Mouse (Mus musculus) lung, postnatal 25 days (tissue): ENCODE results near the gene Tmem229b.
"Not testable (repeated sequence)": the region's sequence is repeated elsewhere in the genome, so short reads cannot be mapped to it uniquely, and the experiment has no call there.

ENCODE experiments used
- DNase-seq: peaks from one replicate; pipeline ENCODE4 v3.0.0; 2022; ENCODE audit warnings: low spot score

The Tmem229b gene

DNA sequence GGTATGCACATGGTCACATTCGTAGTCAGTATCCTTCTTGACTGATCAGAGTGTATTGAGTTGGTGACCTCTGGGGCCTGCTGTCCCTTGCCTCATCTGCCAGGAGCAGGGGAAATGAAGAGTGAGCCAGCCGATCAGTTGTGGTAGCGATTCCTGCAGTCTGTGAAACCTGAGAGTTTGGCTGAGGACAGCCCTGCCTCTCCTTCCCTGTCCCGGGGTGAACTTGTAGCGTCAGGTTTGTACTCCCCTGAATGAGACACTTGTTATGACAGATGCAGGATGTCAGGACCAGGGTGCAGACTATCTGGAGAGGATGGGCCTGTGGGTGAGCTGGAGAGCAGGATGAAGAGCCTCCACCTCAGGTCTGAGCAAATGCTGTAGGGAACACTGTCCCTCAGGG is 59.8 kb downstream of the Tmem229b start:
- no peak for DNase-seq

DNA sequence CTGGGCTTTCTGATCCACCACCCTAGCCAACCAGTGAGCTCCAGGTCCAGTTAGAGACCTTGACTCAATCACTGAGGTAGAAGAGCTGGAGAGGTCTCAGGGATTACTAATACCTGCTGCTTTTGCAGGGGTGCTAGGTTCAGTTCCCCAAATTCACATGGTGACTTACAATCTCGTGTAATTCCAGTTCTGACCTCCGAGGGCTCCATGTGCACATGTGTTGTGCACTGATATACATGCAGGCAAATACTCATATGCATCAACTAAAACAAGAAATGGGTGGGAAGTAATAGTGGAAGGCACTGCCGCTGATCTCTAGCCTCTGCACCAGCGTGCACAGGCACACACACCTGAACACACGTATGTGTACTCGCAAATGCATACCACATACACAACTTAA is 60.3 kb downstream of the Tmem229b start:
- DNase-seq = no peak

GRCm38 (mm10) chr12:78942931-78943330 is 64.5 kb downstream of the Tmem229b start:
- no peak for DNase-seq

- no peak for DNase-seq
These were observed 67.3 kb downstream of the Tmem229b start for GRCm38 (mm10) chr12:78940081-78940480.

DNA sequence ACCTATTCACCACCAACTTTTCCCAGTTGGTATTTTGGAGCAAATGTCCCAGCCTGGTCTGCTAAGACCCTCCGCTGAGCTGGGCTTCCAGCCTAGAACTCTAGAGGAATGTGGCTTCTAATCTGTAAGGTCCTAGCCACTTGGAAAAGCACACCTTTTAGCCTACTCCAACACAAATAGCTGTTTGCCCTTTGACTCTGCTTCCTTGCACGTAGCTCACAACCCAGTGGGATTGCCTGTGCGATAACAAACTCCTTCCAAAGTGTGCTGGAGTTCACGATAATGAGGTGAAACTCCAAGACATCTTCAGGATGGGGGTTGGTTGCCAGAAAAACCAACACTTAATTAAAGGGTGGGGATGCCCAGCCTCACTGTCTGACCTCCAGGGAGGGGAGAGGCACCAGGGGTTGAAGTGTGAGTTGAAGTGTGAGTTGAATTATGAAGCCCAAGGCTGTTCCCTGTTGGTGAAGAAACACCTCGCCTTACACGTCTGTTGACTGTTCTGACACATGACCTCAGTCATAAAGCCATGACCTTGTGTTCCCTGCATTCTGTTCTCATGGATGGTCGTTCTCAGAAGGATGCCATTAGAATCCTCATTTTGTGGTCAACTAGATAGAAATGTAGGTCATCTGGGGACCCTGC is 67.9 kb downstream of the Tmem229b start:
- no peak for DNase-seq

DNA sequence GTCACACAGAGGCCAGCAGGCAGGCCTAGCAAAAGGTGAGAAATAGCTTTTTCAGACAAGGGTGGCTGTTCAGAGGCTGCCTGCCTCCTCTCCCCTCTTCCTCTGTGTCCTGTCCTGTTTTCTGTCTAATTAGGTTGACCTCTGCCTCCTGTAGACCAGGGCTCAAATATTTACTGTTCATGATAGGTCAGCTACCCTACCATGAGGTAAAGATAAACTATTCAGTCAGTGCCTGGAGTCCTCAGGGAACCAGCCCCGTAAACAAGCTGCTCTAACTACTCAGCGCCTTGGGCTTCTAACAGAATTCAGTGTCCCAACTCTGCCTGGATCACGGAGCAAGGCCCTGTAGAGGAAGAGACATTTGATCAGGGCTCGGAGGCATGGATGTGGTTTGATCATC is 70.9 kb downstream of the Tmem229b start:
- DNase-seq = no peak

DNA sequence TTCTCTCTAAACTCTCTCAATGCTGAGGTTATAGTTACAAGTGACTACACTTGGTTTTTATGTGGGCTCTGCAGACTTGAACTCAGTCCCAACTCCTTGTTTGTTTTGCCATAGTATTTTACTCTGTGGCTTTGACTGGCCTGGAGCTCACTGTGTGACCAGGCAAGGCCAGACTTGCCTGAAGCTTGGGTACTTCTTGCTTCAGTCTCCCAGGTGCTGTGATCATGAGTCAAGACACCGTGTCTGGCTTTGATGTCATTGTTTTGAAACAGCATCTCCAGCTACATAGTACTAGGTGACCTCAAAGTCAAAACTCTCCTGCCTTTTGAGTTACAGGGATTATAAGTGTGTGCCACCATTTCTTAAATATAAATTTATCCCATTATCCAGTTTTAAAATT is 77.5 kb downstream of the Tmem229b start:
- DNase-seq = no peak

GRCm38 (mm10) chr12:78927287-78927686 is 80.1 kb downstream of the Tmem229b start:
- DNase-seq = no peak

DNA sequence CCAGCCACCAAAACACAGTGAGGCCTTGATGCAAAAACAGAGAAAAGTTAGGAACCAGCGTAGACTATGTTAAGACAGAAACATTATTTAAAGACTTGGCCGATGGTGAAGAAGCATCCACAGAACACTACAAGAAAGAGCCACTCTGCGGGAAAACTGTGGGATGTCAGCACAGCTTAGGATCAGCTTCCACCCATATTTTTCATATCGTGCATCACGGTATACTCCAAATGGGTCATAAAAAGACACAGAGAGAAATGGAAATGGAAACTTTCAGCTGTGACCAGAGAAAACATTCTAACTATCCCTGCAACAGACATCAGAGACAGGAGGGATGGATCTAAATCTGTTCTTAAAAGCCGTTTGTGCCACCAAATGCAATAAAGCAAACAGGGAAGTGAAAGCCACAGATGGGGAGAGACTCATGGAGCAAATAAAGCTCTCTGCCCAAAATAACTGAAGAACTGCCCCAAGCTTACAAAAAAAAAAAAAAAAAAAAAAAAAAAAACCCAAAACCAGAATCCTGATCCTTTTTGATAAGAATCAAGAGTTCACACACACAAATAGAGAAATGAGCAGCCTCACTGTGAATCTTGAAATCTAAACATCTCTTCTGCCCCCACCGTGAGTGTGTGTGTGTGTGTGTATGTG is 83.8 kb downstream of the Tmem229b start:
- no peak for DNase-seq

DNA sequence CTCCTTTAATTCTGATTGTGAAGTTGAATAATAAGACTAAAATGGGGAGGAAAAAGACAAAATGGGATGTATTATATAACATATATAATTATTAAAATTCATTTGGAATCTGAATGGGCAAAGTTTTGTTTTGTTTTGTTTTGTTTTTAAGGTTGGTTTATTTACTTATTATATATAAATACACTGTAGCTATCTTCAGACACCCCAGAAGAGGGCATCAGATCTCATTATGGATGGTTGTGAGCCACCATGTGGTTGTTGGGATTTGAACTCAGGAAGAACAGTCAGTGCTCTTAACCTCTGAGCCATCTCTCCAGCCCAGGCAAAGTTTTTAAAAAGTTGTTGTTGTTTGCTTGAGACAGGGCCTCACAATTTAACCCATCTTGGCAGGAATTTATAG is 84.5 kb downstream of the Tmem229b start:
- DNase-seq = not testable (repeated sequence)

- no peak for DNase-seq
These were observed 85.4 kb downstream of the Tmem229b start for GRCm38 (mm10) chr12:78922058-78922457.

- DNase-seq = no peak
These were observed 86.0 kb downstream of the Tmem229b start for GRCm38 (mm10) chr12:78921421-78921820.

GRCm38 (mm10) chr12:78919079-78919712 is 88.2 kb downstream of the Tmem229b start:
- DNase-seq = peak; percentile 86

- peak; percentile 90 for DNase-seq
These were observed 89.0 kb downstream of the Tmem229b start for GRCm38 (mm10) chr12:78918227-78919078.

DNA sequence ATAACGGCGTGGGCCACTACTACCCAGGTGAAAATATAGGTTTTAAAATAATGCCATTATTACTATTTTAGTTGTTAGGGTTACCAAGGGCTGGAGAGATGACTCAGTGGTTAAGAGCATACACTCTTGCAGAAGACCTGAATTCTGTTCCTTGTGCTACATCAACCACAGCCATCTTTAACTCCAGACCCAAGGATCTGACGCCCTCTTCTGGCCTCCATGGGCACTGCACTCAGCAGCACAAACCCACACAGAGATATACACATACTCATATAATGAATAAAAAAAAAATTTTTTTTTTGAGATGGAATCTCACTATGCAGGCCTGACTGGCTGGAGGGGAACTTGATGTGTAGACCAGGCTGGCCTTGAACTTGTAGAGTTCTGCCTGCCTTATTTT is 91.1 kb downstream of the Tmem229b start:
- DNase-seq = no peak

DNA sequence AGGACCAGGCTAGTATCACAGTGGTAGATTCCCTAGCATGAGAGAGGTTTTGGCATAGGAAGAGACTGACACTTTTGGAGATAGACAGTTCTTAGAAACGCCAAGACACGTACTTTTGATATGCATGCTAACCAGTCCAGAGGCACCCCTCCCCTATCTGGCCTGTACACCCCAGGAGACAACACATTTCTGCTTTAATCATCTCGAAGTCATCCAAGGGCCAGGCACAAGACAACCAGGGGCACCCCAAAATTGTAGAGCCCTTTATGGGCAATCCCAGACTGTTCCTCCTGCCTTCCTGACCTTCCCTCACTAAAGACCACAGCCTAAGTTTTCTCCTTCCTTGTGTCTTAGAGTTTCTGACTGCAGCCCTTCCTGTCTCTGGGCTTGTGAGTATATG is 91.9 kb downstream of the Tmem229b start:
- DNase-seq = no peak

DNA sequence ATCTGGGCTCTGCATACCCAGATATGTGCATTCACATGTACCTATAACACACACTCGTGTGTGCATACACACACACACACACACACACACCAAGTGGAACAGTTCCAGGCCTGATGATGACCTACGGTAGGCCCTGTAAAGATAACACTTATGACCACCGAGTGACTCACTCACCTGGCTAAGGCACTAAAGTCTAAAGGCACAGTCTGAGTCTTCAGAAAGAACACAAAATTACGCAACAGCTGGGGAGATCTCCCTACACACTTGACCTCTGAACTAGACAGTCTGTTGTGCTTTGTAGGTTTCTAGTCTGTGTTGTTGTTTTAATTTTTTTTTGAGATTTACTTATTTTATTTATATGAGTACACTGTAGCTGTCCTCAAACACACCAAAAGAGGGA is 93.0 kb downstream of the Tmem229b start:
- no peak for DNase-seq
